Mouse (Mus musculus): Measurements from ENCODE around the gene Rnf214. TPM values are rescaled to one million over a fixed set of nuclear protein-coding genes. Genes with fewer than 3 reads are reported as not detected.
A peak's percentile ranks its signal among the peaks of the same experiment; 100 is the strongest.

The Rnf214 gene
- 65.4 and 77.0 TPM in 2 replicates for polyA plus RNA-seq (2014; fragmentation: Nextera tagmentation; extraction: Ambion mirVana)

GRCm38 (mm10) chr9:45906355-45907077, at the start of gene Rnf214, which contains the start of gene Pcsk7:
Gene Rnf214 (minus strand): TSS chr9:45906911.
Gene Pcsk7 (plus strand): TSS chr9:45906497.
- no peaks in the 10 kb centered on the region for H3K9me3 ChIP-seq (ENCODE audit: control insufficient read depth, low read depth, low read length)
- peak within 1 kb of the TSS; percentile 55 for H3K4me2 ChIP-seq (replicated peaks; ENCODE audit: low read depth, low read length)
- WGBS, result 0% methylated on average over 72 of the region's 80 CpGs
- peak; percentile 90 for ATAC-seq (ENCODE audit: insufficient number of reproducible peaks, insufficient read depth, low FRiP score, low read depth)
- H3K27ac ChIP-seq (ENCODE audit: low read length), result peak within 1 kb of the TSS; percentile 91
- H3K27me3 ChIP-seq (ENCODE audit: control insufficient read depth, insufficient read depth, low read length), result no peaks in the 10 kb centered on the region
- H3K4me3 ChIP-seq (ENCODE audit: low read depth, low read length), result peak within 1 kb of the TSS; percentile 80
- H3K9ac ChIP-seq (replicated peaks; ENCODE audit: low read depth, low read length), result peak within 1 kb of the TSS; percentile 90
- peaks cover 14% of the 10 kb centered on the region for H3K4me1 ChIP-seq (ENCODE audit: control insufficient read depth, insufficient read depth, low read length)
- H3K36me3 ChIP-seq (ENCODE audit: control insufficient read depth, insufficient read depth, low read length), result peaks cover 19% of the 10 kb centered on the region

- Histone ChIP-seq H3K4me3 (ENCODE audit: low read depth, low read length) (peak within 1 kb of the TSS; percentile 70), H3K9ac (replicated peaks; ENCODE audit: low read depth, low read length) (peak within 1 kb of the TSS; percentile 87), H3K9me3 (ENCODE audit: control insufficient read depth, low read depth, low read length) (no peaks in the 10 kb centered on the region), H3K36me3 (ENCODE audit: control insufficient read depth, insufficient read depth, low read length) (peaks cover 4% of the 10 kb centered on the region), H3K4me2 (replicated peaks; ENCODE audit: low read depth, low read length) (peak within 1 kb of the TSS; percentile 85), H3K27ac (ENCODE audit: low read length) (peak within 1 kb of the TSS; percentile 80; the same call in 1 of the 2 replicates), H3K27me3 (ENCODE audit: control insufficient read depth, insufficient read depth, low read length) (no peaks in the 10 kb centered on the region), H3K4me1 (ENCODE audit: control insufficient read depth, insufficient read depth, low read length) (peaks cover 14% of the 10 kb centered on the region)
- ATAC-seq (ENCODE audit: insufficient number of reproducible peaks, insufficient read depth, low FRiP score, low read depth), result peak; percentile 94
- under 1% methylated on average over 47 of the region's 48 CpGs for WGBS
Observed at GRCm38 (mm10) chr9:45955107-45955963, 48.6 kb upstream of the Rnf214 start, which contains the start of gene Sidt2. Gene Sidt2 (minus strand): TSS chr9:45955258.

GRCm38 (mm10) chr9:45954294-45955106, 47.8 kb upstream of the Rnf214 start:
- Histone ChIP-seq H3K4me2 (replicated peaks; ENCODE audit: low read depth, low read length) (peak overlapping the region; percentile 85), H3K9me3 (ENCODE audit: control insufficient read depth, low read depth, low read length) (no peaks in the 10 kb centered on the region), H3K27me3 (ENCODE audit: control insufficient read depth, insufficient read depth, low read length) (no peaks in the 10 kb centered on the region), H3K9ac (replicated peaks; ENCODE audit: low read depth, low read length) (peak overlapping the region; percentile 87), H3K4me3 (ENCODE audit: low read depth, low read length) (peak overlapping the region; percentile 70), H3K27ac (ENCODE audit: low read length) (peak overlapping the region; percentile 80; the same call in 1 of the 2 replicates), H3K36me3 (ENCODE audit: control insufficient read depth, insufficient read depth, low read length) (peaks cover 9% of the 10 kb centered on the region), H3K4me1 (ENCODE audit: control insufficient read depth, insufficient read depth, low read length) (peaks cover 14% of the 10 kb centered on the region)
- WGBS, result under 1% methylated on average over 61 of the region's 63 CpGs
- peak; percentile 35 for ATAC-seq (ENCODE audit: insufficient number of reproducible peaks, insufficient read depth, low FRiP score, low read depth)

- Histone ChIP-seq H3K9me3 (ENCODE audit: control insufficient read depth, low read depth, low read length) (no peaks in the 10 kb centered on the region), H3K27ac (ENCODE audit: low read length) (peak overlapping the region; percentile 58; the same call in 1 of the 2 replicates), H3K4me2 (replicated peaks; ENCODE audit: low read depth, low read length) (peak overlapping the region; percentile 85), H3K27me3 (ENCODE audit: control insufficient read depth, insufficient read depth, low read length) (no peaks in the 10 kb centered on the region), H3K9ac (replicated peaks; ENCODE audit: low read depth, low read length) (peak overlapping the region; percentile 87), H3K36me3 (ENCODE audit: control insufficient read depth, insufficient read depth, low read length) (peaks cover 10% of the 10 kb centered on the region), H3K4me3 (ENCODE audit: low read depth, low read length) (peak overlapping the region; percentile 70), H3K4me1 (ENCODE audit: control insufficient read depth, insufficient read depth, low read length) (peaks cover 14% of the 10 kb centered on the region)
- WGBS, result 51% methylated on average over 13 of the region's 13 CpGs
- ATAC-seq (ENCODE audit: insufficient number of reproducible peaks, insufficient read depth, low FRiP score, low read depth), result no peak
Observed at GRCm38 (mm10) chr9:45953511-45954293, 47.0 kb upstream of the Rnf214 start.

- Histone ChIP-seq H3K9me3 (ENCODE audit: control insufficient read depth, low read depth, low read length) (no peaks in the 10 kb centered on the region), H3K27me3 (ENCODE audit: control insufficient read depth, insufficient read depth, low read length) (no peaks in the 10 kb centered on the region), H3K4me3 (ENCODE audit: low read depth, low read length) (no peak overlapping the region), H3K4me2 (replicated peaks; ENCODE audit: low read depth, low read length) (no peak overlapping the region), H3K27ac (ENCODE audit: low read length) (no peak overlapping the region), H3K4me1 (ENCODE audit: control insufficient read depth, insufficient read depth, low read length) (peaks cover 14% of the 10 kb centered on the region), H3K9ac (replicated peaks; ENCODE audit: low read depth, low read length) (no peak overlapping the region), H3K36me3 (ENCODE audit: control insufficient read depth, insufficient read depth, low read length) (peaks cover 16% of the 10 kb centered on the region)
- ATAC-seq (ENCODE audit: insufficient number of reproducible peaks, insufficient read depth, low FRiP score, low read depth), result no peak
- WGBS, result 80% methylated on average over 7 of the region's 7 CpGs
Observed at GRCm38 (mm10) chr9:45952890-45953289, 46.2 kb upstream of the Rnf214 start.

GRCm38 (mm10) chr9:45952057-45952456, 45.3 kb upstream of the Rnf214 start:
- no peak overlapping the region for H3K9ac ChIP-seq (replicated peaks; ENCODE audit: low read depth, low read length)
- no peaks in the 10 kb centered on the region for H3K27me3 ChIP-seq (ENCODE audit: control insufficient read depth, insufficient read depth, low read length)
- 93% methylated on average over 4 of the region's 4 CpGs for WGBS
- no peaks in the 10 kb centered on the region for H3K9me3 ChIP-seq (ENCODE audit: control insufficient read depth, low read depth, low read length)
- no peak overlapping the region for H3K4me2 ChIP-seq (replicated peaks; ENCODE audit: low read depth, low read length)
- no peak overlapping the region for H3K27ac ChIP-seq (ENCODE audit: low read length)
- H3K4me3 ChIP-seq (ENCODE audit: low read depth, low read length), result no peak overlapping the region
- no peak for ATAC-seq (ENCODE audit: insufficient number of reproducible peaks, insufficient read depth, low FRiP score, low read depth)
- H3K36me3 ChIP-seq (ENCODE audit: control insufficient read depth, insufficient read depth, low read length), result peaks cover 20% of the 10 kb centered on the region
- H3K4me1 ChIP-seq (ENCODE audit: control insufficient read depth, insufficient read depth, low read length), result peaks cover 14% of the 10 kb centered on the region

- H3K27me3 ChIP-seq (ENCODE audit: control insufficient read depth, insufficient read depth, low read length), result no peaks in the 10 kb centered on the region
- 83% methylated on average over 10 of the region's 10 CpGs for WGBS
- no peak overlapping the region for H3K4me2 ChIP-seq (replicated peaks; ENCODE audit: low read depth, low read length)
- no peaks in the 10 kb centered on the region for H3K9me3 ChIP-seq (ENCODE audit: control insufficient read depth, low read depth, low read length)
- no peak overlapping the region for H3K9ac ChIP-seq (replicated peaks; ENCODE audit: low read depth, low read length)
- no peak overlapping the region for H3K27ac ChIP-seq (ENCODE audit: low read length)
- ATAC-seq (ENCODE audit: insufficient number of reproducible peaks, insufficient read depth, low FRiP score, low read depth), result no peak
- H3K36me3 ChIP-seq (ENCODE audit: control insufficient read depth, insufficient read depth, low read length), result peaks cover 48% of the 10 kb centered on the region
- H3K4me1 ChIP-seq (ENCODE audit: control insufficient read depth, insufficient read depth, low read length), result no peaks in the 10 kb centered on the region
- H3K4me3 ChIP-seq (ENCODE audit: low read depth, low read length), result no peak overlapping the region
Observed at GRCm38 (mm10) chr9:45946872-45947183, 40.1 kb upstream of the Rnf214 start.

Measured in stomach, embryonic 14.5 days (tissue).